Mouse (Mus musculus) regulatory T cell (primary cell): Measurements from ENCODE around the gene Zbtb38.

Source experiments
- in situ Hi-C: fragments of 300-600 bp; cut with MboI, MseI; formaldehyde crosslinking; loops from one replicate; pipeline ENCODE4 v1.15.1; 2025; ENCODE audit warnings: high pct_unique_total_duplicates

Gene Zbtb38

DNA sequence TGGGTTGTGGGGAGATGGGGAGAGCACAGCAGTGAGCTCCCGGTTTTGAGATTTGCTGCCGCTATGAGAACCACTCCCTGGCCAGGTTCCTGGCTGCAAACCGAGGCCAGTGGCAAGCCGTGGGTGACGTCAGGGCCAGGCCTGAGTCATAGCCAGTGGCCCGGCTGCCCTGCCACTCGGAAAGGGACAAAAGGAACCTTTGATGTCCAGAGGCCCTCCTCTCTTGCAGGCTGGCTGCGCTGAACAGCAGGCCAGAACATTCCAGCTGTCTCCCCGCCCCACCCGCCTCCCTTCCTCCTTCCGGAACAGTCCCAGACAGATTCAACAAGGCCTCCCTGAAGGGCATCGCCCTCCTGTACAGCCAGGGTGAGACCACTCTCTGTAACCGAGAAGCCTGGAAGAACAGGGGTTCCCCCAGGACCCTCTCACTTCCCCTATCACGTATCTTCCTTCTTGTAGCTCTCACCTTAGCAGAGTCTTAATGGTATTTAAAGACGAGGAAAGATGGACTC lies at the start of gene Zbtb38:
TSS of gene Zbtb38 (minus strand) at position 229 of the 512 bp plus-strand sequence.
- in situ Hi-C loops = no loop called here

DNA sequence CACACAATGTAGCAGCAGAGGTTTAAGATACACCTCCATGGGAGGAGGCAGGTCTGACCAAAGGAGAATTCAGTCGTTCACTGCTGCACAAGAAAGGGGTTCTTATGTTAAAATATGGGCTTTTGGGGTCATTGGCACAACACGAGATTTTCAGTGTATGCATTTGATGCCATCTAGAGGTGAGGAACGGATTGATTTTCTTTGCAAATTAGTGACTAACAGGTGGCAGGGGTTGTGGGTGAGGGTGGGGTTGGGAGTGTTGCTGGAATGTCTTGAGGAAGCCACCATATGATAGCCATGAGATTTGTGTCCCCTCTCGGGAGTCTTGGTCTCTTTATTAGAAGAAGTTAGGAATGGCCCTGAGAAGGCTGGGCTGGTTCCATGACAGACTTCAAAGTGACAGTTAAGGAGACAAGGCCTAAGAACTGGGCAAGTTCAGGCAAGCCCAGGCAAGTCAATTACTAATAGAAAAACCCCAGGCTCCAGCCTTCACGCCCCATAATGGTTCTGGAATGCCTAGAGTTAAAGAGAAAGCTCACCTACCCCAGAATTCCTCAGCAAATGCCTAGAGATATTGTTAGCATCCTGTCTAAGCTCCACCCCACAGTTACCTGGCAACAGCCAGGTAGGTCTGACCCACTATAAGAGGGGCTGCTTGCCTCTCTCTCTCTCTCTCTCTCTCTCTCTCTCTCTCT lies 47.6 kb upstream of the Zbtb38 start:
- in situ Hi-C loops = no loop called here

DNA sequence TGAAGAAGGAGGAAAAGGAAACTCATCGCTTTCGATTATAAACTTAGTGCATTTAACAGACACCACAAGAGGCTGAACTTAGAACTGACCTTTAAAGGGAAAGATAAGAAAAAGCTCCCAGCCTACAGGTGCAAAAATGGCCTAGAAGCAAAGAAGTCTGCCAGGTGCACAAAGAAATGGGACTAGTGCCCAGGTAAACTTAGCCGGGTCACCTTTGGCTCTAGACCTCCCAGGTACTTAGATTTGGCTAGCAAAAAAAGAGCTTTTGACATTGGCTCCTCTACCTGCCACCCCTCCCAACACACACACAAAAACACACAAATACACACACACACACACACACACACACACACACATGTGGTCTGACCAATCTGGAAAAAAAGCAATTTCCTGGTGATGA lies 44.7 kb upstream of the Zbtb38 start:
- in situ Hi-C loops = no loop called here

DNA sequence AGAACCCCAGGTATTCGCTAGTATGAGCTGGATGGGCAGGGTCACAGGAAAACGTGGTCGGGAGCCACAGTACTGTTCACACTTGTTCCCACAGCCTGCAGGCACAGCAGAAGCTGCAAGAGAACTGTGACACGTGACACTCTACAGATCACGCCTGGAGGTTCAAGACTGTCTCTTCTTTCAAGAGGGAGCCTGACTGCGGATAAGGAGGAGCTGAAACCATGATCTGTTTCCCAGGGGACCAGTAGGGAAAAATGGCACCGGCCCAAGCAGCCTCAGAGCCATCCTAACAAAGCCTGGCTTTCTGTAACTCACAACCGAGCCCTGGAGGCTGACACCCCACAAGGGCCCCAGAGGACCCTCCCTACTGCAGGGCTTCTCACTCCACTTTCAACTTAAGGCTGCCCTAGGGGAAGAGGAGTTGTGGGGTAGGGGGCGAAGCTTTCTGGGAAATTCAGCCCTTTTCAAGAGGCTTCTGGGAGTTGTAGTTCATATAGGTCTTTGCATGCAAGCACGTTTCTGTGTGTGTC lies 42.8 kb upstream of the Zbtb38 start:
- in situ Hi-C loops = no loop called here

DNA sequence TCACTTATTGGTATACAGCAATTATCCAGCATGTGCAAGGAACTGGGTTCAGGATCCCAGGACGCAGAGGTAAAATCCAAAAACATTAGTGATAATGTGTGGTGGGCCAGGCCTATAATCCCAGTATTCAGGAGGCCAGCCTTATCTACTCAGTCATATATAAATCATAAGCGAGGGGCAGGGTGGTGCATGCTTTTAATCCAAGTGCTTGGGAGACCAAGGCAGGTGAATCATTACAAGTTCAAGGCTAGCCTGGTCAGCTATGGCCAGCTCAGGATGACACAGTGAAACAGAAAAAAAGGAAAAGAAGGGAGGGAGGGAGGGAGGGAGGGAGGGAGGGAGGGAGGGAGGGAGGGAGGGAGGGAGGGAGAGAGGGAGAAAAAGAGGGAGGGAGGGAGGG lies 42.0 kb upstream of the Zbtb38 start:
- in situ Hi-C loops = no loop called here

DNA sequence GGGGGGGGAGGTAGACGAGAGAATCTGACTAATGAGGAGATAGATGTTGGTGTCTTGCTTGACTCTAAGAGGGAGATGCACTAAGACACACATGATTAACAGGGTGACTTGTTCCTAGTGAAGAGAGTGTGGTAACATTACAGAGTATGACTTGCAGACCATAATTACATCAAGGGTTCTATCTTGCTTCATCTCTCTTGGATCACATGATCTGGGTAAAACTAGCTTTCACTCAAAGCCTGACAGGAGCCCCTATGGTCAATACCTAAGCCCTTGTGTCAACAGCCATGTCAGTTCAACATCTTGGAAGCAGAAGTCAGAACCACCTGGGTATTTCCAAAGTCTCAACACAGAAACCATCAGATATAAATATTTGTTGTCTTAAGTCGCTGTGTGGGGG lies 39.9 kb upstream of the Zbtb38 start:
- in situ Hi-C loops = no loop called here

DNA sequence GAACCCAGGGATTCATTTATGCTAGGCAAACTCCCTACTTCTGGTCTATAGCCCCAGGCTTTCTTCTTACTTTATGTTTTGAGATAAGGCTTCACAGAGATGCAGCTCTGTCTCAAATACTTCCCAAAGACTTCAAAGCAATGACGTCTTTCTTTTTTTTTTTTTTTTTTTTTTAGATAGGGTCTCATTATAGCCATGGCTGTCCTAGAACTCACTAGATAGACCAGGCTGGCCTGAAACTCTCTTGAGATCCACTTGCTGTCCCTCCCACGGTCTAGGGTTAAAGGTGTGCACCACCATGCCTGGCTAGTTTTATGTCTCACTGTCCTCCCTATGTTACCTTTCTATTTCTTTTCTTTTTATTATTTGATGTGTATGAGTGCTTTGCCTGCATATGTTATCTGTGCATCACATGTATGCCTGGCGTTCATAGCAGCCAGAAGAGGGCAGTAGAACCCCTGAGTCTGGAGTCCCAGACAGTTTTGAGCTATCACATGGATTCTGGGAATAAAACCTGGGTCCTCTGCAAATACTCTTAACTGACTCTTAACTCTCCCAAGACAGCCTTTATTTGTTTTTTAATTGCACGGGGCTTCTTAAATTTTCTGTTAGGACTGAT lies 37.9 kb upstream of the Zbtb38 start:
- in situ Hi-C loops = no loop called here

DNA sequence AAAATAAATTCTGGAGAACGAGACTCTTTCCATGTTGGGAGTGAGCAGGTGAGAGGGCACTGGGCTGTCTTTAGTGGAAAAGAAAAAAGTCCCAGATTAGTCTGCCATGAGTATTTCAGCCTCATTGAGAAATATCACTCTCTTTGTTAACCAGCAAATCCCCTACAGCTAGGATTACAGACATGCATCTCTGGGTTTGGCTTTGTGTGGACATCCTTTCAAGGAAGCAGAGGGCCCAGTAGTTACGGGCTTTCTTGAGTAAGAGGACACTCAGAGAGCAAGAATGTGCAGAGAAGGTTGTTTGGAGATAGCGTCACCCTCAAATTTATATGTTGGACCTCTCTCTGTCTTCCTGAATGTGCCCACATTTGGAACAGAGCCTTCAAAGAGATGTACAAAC lies 37.3 kb upstream of the Zbtb38 start:
- in situ Hi-C loops = loop anchor here (10.0 kb wide), 1 partner anchor 115 kb away; no protein-coding TSS in a partner anchor

DNA sequence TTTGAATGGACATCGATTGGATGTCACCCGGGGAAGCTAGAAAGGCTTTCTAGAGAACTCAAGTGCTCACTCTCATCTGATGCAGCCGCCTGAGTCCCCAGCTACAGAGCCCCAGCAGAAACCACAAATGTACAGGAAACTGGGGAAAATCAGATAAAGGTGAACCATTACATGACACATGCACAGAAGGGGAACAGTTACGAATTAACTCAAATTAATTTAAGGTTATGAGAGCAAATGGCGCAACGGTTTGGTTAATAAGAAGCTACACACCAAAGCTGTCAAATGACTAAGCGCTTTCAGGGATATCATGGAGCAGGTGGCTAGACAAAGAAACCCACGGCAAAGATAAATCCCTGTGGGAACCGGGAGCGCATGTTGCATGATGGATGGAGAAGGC lies 35.2 kb upstream of the Zbtb38 start:
- in situ Hi-C loops = loop anchor here (10.0 kb wide), 1 partner anchor 113 kb away; no protein-coding TSS in a partner anchor

DNA sequence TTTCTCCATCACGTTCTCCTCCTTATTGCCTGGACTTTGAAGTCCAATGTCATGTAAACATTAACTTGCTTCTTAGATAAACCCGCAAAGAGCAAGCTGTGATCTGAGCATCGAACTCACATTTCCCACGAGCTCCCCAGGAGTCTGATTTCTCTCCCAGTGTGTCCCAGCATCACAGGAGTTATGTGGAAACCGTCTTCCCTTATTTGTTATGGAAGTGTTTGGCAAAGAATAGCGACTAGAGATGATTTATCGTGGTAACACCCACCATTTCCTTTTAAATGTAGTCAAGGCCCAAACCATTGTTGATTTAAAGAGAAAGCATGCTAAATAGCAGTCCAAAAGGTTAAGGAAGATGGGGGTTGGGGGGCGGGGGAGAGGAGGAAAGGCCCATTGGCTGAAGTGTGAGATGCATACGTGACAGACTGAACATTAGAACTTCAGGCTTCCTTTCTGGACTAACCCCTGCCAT lies 33.3 kb upstream of the Zbtb38 start:
- in situ Hi-C loops = loop anchor here (10.0 kb wide), 1 partner anchor 111 kb away; no protein-coding TSS in a partner anchor

DNA sequence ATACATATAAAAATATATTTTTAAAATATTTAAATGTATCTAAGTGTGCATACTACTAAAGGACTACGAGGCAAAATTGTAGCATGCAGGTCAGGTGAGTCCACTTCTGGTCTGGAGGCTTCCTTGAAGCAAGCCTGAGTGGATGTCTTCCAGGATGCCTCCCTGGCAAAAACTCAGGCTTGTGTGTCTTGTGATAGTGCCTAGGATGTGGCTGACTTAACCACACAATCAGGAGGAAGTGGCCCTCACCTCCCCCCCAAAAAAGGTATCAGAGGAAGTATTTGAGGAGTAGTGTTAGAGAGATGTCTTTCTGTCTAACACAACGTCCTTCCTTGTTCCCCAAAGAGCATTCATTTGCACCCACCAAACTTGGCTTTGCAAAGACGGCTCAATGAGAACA lies 32.6 kb upstream of the Zbtb38 start:
- in situ Hi-C loops = loop anchor here (10.0 kb wide), 1 partner anchor 110 kb away; no protein-coding TSS in a partner anchor

DNA sequence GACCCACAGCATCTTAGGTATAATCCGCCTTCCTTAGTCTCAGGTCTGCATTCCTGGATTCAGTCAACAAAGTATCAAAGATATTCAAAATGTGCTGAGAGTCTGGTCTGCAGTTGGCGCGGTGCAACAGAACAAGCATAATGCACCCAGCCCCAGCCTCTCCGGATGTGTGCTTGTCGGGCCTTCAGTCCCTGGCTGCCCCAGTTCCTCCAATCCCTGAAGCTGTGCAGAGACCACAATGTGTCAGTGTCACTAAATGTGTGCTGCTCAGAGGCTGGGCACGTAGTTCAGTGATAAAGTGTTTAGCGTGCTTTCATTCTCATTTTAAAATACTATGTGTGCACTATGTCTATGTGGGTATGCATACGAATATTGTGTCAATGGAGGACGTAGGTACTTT lies 31.0 kb upstream of the Zbtb38 start:
- in situ Hi-C loops = loop anchor here (10.0 kb wide), 1 partner anchor 109 kb away; no protein-coding TSS in a partner anchor

DNA sequence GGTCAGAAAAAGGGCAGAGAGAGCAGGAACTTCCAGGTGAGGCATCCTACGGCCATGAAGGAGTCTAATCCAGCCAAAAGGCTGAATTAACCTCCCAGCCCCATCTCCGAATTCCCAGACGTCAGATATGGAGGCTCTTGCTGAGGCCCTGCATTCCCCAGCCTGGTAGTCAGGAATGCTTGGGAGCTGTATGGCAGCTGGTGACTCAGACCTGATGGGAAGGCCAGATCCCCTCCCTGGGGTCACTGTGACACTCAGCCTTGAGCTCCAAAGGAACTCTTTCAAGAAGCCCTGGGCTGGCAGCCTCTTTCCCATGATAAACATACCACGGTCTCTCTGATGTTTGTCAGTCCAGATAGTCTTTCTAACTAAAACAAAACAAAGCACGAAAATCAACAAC lies 30.6 kb upstream of the Zbtb38 start:
- in situ Hi-C loops = loop anchor here (10.0 kb wide), 1 partner anchor 108 kb away; no protein-coding TSS in a partner anchor

DNA sequence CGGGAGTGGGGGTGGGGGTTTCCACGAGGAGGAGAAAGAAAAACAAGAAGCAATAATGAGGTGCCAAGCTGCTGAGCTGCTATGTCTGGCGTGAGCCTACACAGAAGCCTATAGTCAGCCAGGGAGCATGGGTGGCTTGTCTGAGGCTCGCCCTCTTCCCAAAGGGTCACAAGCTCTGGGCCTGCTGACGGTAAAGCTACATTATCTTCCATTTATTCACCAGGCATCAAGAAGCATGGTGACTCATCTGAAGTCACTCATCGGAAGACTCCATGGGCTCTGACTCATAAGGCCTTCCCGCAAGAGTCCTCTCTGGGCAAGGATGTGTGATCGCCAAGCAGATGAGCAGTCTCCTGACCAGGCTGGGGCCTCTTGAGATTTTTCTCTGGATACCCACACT lies 29.4 kb upstream of the Zbtb38 start:
- in situ Hi-C loops = loop anchor here (10.0 kb wide), 1 partner anchor 107 kb away; no protein-coding TSS in a partner anchor

DNA sequence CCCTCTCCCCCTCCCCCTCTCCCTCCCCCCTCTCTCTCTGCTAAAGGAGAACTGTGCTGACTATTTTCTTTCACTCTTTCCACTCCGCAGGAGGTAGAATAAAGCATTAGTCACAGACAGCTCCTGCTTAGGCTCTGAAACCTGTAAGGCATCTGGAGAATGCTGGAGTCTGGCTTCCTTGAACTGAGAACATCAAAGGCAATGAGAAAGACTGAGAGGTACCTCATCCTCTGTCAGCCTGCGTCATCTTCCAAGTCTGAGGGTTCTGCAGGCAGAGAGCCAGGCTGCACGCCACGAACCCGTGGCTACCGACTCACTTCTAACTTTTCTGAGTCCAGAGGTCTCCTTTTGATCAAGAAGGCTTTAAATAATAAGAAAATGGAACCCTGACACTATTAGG lies 20.5 kb upstream of the Zbtb38 start:
- in situ Hi-C loops = no loop called here

DNA sequence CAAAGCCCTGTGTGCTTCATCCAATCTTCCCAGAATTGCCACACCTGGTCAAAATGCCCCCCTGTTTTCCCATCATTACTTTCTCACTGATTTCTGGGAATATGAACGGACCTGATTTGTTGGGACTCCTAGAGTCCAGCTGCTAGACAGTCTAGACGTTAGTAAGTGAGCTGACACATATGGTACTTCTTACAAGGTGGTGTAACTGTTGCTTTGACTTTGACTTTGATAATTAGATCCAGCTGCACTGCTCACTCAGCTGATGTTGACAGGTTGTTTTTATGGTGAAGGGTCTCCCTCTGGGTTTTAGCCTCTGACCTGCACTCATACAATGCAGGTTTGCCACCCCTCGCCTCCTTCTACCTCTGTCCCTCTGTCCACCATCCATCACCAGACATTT lies 17.8 kb upstream of the Zbtb38 start:
- in situ Hi-C loops = no loop called here

DNA sequence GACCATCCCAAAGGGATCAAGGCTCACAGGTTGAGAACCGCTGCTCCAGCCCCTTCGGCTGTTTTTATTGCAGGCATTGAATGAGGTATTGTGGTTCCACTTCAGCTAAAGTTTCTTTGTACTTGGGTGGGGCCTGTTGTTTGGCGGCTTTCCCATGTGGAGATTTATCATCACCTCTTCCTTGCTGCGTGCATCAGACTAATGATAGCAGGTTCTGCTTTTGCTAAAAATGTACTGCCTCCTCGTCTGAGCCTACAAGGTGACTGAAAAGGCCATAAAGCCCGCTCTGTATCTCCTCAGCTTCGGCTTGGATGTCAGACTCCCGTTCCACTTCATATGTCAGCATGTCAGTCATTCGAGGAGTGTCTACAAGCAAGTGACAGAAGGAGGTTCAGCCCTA lies 17.0 kb upstream of the Zbtb38 start:
- in situ Hi-C loops = no loop called here

DNA sequence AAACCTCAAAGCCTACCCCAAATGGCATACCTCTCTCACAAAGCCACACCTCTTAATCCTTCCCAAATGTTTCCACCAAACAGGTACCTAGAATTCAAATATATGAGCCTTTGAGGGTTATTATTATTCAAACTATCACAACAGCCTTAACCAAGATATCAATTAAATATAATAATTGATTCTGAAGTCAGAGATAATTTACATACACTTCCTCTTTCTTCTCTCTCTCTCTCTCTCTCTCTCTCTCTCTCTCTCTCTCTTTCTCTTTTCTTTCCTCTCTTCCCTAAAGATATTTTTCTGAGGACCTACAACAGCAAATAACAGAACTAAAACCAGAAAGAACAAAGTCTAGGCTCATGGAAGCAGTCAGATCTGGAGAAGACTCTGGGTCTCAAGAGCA lies 15.2 kb upstream of the Zbtb38 start:
- in situ Hi-C loops = no loop called here

DNA sequence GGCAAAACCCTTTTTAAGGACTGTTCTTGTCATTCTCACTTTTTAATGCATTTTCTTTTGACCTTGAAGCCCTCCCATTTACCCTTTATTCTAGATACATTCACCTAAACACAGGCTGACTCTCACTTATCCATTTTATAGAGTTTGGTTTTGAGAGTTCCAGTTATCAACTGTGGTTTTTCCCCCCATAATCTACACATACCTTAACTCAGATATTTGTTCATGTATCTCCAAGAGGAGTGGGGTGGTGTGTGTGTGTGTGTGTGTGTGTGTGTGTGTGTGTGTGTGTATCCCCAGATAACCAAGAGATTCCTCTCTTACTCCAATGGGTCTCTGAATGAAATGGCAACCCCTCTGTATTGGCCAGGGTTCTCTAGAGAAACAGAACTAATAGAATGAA lies 13.4 kb upstream of the Zbtb38 start:
- in situ Hi-C loops = no loop called here

DNA sequence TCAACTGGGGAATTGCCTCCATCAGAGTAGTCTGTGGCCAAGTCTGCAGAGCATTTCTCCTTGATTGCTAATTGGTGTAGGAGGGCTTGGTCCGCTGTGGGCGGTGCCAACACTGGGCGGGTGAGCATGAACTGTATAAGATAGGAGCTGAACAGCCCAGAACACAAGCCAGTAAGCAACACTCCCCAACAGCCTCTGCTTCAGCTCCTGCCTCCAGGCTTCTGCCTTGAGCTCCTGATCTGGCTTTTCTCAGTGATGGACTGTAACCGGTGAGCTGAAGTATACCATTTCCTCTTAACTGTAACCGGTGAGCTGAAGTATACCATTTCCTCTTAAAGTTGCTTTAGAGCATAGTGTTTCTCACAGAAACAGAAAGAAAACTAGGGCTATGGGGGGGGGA lies 12.8 kb upstream of the Zbtb38 start:
- in situ Hi-C loops = no loop called here

DNA sequence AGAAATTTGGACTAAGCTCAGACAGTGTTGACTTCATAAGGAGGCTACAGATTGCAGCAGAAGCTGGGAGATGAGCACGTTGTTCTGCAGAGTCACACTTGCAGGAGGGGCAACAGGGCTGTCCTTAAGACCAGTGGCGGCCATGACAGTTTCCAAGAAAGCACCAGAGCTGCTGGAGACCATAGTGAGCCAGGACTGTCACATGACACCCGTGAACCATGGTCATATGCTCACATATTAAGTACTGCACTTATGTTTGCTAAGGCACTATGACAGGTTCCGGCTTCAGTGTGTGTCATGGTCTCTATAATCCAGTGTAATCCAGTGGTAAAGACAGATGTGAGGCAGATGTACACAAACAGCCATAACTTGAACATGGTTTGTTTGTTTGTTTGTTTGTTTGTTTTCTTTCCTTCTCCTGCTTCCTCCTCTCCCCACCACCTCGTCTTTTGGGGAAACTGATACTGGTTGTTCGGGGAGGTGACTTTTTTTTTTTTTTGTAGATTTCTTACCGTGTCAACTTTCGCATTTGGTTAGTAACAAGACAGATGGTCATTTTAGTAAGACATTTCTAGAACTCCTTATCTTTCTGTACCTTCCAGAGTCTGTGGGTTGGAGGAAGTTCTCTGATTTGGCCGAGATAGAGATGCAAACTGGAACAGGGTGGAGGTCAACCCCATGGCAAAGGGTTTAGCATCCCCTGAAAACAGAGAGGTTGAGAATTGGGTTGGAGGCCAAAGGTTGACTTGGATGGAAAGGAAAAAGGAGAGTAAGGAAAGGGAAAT lies 11.4 kb upstream of the Zbtb38 start:
- in situ Hi-C loops = no loop called here

DNA sequence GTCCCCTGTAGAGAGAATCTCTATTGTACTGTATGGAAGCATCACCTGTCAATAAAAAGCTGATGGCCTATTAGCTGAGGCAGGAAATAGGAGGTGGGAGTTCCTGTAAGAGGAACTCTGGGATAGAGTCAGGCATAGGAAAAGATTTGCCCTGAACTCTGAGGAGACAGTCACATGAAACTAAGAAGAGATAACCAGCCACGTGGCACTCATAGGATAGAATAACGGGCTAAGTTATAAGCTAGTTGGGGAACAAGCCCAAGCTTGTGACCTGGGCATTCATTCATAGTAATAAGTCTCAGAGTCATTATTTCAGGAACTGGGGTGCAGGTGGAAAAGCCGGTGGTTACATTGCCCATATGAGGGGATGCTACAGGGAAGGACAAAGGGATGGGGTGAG lies 10.4 kb upstream of the Zbtb38 start:
- in situ Hi-C loops = no loop called here
